Mouse (Mus musculus) megakaryocyte, embryonic 14.5 days (primary cell): ENCODE data around the gene Mxra7. TPM values are rescaled to one million over a fixed set of nuclear protein-coding genes. Genes with fewer than 3 reads are reported as not detected.
A peak's percentile ranks its signal among the peaks of the same experiment; 100 is the strongest.

Experiments
- H3K27me3 ChIP-seq: replicated peaks from 2 replicates; pipeline ENCODE3; 2012; ENCODE audit warnings: inconsistent platforms
- H3K36me3 ChIP-seq: replicated peaks from 2 replicates; pipeline ENCODE3; 2012; ENCODE audit warnings: low read length, inconsistent platforms, mixed read lengths
- H3K4me1 ChIP-seq: 2 replicates; pipeline ENCODE4 v1.6.1; 2012; ENCODE audit warnings: inconsistent platforms
- H3K4me3 ChIP-seq: replicated peaks from 2 replicates; pipeline ENCODE3; 2012; ENCODE audit warnings: moderate library complexity, mild to moderate bottlenecking, inconsistent platforms
- H3K9me3 ChIP-seq: 2 replicates; pipeline ENCODE4 v1.6.1; 2012; ENCODE audit warnings: inconsistent platforms
- FLI1 ChIP-seq: IDR thresholded peaks from 2 replicates; pipeline ENCODE4 v1.6.1; 2012; ENCODE audit warnings: low read length, inconsistent platforms, mixed read lengths
- GATA1 ChIP-seq: IDR thresholded peaks from 3 replicates; pipeline ENCODE4 v1.6.1; 2012; ENCODE audit warnings: mixed read lengths, low read length, inconsistent platforms, borderline replicate concordance
- polyA plus RNA-seq: library from polyadenylated mRNA; stranded (reverse); fragments of >175 nt; gene quantifications from 2 replicates; pipeline ENCODE4 v1.2.3, GENCODE M21; 2012; ENCODE audit warnings: low replicate concordance; ENCODE audit not compliant: insufficient read depth

Mxra7 gene
- polyA plus RNA-seq, 1 experiment, result not detected

DNA sequence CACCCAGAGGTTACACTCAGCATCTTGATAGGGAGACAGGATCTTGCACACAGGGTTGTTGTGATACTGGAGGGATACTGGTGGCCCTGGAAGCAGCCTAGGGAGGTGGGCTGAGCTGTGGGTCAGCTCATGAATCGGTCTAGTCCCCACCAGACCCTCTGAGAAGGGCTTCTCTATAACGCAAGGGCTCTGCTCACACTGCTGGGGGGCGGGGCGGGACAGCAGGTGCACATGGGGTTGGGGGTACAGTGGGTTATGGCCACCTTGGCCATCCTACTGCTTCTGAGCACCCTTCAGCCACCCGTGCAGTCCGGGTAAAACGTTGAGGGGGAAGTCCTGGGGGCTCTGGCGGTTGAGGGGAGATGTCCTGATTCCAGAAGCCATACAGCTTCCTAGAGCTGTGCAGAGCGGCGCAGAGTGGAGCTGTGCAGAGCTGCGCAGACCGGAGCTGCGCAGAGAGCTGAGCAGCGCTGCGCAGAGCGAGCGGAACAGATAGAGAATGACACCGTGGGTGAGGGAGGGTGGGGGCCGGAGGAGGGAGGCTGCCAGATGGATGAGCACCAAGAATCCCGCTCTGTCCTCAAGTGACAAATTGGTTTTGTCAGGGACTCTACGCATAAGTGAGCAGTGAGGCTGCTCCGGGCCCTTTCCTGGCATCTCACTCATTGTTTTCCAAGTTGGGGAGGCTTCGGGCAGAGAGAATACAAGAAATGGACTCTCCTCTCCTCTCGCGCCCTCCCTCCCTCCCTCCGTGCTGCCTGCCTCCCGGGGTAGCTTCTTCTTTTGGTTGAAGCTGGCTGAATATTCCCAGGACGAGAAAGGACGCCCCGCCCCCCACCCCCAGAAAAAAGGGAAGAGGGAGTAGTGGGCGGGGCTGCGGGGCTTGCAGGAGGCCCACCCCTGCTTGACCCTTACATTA lies 16.6 kb downstream of the Mxra7 start:
- no peaks in the 10 kb centered on the region for H3K9me3 ChIP-seq
- peaks cover 27% of the 10 kb centered on the region for H3K4me1 ChIP-seq
- peak overlapping the region; percentile 86 for H3K4me3 ChIP-seq
- no peaks in the 10 kb centered on the region for H3K36me3 ChIP-seq
- TF ChIP-seq FLI1, result no peak
- no peak for TF ChIP-seq GATA1
- H3K27me3 ChIP-seq, result peaks cover 71% of the 10 kb centered on the region

DNA sequence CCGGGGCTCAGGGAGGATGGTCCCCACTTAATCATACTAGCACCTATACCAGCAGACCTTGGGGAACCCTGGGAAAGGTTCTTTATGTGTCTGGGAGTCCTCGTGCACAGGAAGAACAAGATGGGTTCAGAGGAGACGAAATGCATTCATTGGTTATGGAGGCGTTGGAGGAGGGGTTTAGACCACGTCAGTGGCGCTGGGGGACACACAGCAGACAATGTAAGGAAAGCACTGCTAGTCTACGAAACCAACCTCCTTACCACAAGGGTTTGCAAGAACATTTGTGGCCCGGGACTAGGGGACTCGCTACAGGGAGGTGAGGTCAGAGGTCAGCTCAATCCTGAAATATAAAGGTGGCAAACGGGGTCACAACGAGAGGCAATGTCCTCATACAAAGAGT lies 17.3 kb downstream of the Mxra7 start:
- Histone ChIP-seq H3K9me3 (no peaks in the 10 kb centered on the region), H3K4me1 (peaks cover 27% of the 10 kb centered on the region), H3K36me3 (no peaks in the 10 kb centered on the region), H3K4me3 (no peak overlapping the region), H3K27me3 (peaks cover 68% of the 10 kb centered on the region)
- TF ChIP-seq GATA1, result no peak
- TF ChIP-seq FLI1, result no peak

DNA sequence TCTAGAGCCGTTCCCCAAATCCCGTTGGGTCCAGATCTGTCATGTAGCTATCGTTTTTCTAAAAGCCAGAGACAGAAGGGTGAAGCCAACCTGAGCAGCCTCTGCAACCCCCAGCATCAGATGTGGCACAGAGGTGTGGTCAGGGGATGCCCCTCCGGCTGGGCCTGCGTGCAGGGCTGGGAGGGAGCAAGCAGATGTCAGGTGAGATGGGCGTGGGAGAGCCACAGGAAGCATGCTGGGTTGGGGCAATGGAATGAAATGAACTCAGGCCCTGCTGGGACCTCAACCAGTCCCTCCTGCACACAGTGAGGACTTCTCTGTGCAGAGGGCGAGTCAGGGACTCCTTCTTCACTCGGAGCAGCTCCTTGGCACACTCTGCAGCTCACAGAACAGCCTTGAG lies 18.3 kb downstream of the Mxra7 start:
- peaks cover 69% of the 10 kb centered on the region for H3K27me3 ChIP-seq

DNA sequence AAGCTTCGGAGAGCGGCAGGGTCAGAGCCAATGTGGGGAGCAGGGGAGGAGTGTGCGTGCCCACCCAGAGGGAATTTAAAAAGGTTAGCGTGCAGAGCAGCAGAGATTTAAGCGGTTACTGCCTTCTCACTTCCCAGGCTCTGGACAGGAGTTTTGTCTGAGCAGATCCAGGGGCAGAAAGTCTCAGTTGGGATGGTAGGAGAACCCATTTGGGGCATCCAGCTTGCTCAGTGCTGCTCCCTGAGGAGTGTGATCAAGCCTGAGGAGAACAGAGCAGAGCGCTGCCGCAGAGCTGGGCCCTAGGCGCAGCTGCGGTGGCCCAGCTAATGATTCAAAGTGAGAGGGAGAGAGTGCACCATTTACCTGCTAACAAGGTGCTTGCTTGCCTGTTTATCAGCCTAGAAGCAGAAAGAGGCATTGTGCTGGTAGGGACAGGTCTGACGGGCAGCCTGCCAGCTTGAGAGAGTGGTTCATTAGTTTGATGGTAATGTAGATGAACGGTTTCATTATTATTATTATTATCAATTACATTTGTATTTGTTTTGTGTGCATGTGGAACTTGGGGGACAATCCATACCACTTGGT lies 18.9 kb downstream of the Mxra7 start:
- peaks cover 67% of the 10 kb centered on the region for H3K27me3 ChIP-seq
- H3K4me3 ChIP-seq, result no peak overlapping the region
- H3K4me1 ChIP-seq, result peaks cover 29% of the 10 kb centered on the region
- H3K36me3 ChIP-seq, result no peaks in the 10 kb centered on the region
- TF ChIP-seq GATA1, result no peak
- no peak for TF ChIP-seq FLI1
- no peaks in the 10 kb centered on the region for H3K9me3 ChIP-seq

More for the DNA sequence above, 18.3 kb downstream of the Mxra7 start:
- H3K4me1 ChIP-seq, result peaks cover 29% of the 10 kb centered on the region
- no peaks in the 10 kb centered on the region for H3K9me3 ChIP-seq
- H3K4me3 ChIP-seq, result no peak overlapping the region
- H3K36me3 ChIP-seq, result no peaks in the 10 kb centered on the region
- TF ChIP-seq GATA1 (no peak), FLI1 (no peak)

DNA sequence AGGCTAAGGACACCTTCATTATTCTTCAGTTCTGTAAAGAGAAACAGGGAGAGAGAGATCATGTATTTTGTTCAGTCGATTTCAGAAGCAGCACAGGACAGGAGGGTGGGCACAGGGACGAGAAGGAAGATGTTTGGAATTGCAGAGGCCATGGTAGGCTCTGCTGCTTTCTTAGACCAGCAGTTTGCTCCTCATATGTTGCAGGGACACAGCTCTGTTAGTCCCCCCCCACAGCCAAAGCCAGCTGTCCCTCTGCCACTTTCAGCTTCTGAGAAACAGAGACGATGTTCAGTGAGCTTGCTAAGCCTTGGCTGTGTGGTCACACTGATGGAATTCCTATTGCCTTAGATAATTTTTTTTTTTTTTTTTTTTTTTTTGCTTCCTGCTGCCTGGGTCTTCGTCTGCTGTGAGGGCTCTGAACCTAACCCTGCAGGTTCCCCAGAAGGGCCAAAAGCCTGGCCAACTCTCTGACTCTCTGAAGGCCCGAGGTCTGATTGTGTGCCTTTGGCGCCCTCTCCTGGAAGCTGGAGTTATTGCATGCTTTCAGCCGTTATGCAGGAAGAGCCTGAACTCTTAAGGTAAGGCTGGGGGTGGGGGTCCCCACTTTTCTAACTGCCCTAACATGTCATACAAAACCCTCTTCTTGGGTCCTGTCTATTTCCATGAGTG lies 19.8 kb downstream of the Mxra7 start:
- peaks cover 62% of the 10 kb centered on the region for H3K27me3 ChIP-seq
- H3K4me1 ChIP-seq, result peaks cover 29% of the 10 kb centered on the region
- H3K36me3 ChIP-seq, result no peaks in the 10 kb centered on the region
- no peak overlapping the region for H3K4me3 ChIP-seq
- H3K9me3 ChIP-seq, result no peaks in the 10 kb centered on the region
- no peak for TF ChIP-seq GATA1
- no peak for TF ChIP-seq FLI1

DNA sequence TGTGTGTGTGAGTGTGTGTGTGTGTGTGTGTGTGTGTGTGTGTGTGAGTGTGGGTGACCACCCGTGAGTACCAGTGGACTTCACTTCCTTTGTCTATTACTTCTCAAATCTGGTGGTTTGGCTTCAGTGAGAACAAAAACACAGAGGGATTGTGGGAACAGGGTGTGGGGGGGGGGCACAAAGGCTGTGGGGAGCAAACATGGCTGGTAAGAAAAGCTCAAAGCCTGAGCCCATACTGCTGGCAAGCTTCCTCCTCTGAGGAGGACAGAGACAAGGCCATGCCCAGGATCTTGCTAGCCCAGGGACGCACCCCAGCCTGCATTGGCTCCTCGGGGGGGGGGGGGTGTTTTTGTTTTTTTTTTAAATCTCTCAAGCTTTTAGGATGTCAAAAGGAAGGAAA lies 20.3 kb downstream of the Mxra7 start:
- Histone ChIP-seq H3K36me3 (no peaks in the 10 kb centered on the region), H3K4me3 (no peak overlapping the region), H3K9me3 (no peaks in the 10 kb centered on the region), H3K27me3 (peaks cover 61% of the 10 kb centered on the region), H3K4me1 (peaks cover 25% of the 10 kb centered on the region)
- TF ChIP-seq GATA1, result no peak
- TF ChIP-seq FLI1, result no peak

DNA sequence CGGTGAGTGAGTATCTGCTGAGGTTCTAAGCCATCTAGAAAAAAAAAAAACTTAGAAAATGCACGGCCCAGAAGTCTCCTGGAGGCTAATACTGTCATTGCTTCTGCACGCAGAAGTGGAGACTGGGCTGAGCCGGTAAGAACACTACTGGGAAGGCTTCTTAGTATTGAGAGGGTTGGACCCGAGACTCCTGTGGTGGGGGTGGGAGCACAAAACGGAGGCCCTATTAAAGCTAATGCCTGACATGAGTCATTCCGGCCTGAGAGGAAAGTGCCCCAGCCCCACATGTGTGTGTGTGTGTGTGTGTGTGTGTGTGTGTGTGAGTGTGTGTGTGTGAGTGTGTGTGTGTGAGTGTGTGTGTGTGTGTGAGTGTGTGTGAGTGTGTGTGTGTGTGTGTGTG lies 20.7 kb downstream of the Mxra7 start:
- no peak overlapping the region for H3K4me3 ChIP-seq
- H3K27me3 ChIP-seq, result peaks cover 62% of the 10 kb centered on the region
- H3K4me1 ChIP-seq, result peaks cover 25% of the 10 kb centered on the region
- H3K36me3 ChIP-seq, result no peaks in the 10 kb centered on the region
- H3K9me3 ChIP-seq, result no peaks in the 10 kb centered on the region
- no peak for TF ChIP-seq FLI1
- TF ChIP-seq GATA1, result no peak

DNA sequence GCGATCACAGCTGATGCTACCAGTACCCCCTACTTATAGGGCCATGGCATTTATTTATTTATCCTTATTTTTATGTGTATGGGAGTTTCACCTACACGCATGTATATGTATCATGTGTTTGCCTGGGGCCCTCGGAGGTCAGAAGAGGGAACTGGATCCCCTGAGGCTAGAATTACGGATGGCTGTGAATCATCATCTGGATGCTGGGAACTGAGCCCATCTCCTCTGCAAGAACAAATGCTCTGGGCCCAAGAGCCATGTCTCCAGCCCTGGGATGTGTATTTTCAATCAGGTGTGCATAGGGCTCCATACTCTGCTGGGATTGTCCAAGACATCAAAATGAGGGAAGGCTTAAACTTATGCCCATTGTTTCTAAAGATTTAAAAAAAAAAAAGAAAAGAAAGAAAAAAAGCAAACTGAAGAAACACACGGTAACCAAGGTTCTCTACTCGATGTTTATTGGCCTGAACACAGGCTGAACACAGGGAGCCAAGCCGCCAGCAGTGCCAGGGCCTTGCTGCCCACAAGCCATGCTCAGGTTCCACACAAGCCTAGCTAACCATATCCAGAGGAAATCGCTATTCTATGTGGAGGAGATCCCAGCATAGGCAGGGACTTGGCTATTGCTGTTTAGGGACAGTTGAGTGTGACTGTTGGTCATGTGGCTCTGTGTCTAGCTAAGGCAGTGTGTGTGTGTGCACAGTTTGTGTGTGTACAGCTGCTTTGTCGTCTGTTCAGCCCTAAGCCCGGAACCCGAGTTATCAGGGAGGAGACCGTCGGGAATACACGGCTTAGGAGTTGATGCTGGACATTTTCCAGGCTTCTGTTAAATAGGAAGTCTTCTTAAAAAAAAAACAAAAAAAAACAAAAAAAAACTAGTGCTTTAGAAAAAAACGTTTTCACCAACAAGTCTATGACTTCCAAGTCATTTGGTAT lies 21.4 kb downstream of the Mxra7 start:
- Histone ChIP-seq H3K4me1 (peaks cover 24% of the 10 kb centered on the region), H3K36me3 (no peaks in the 10 kb centered on the region), H3K27me3 (peaks cover 58% of the 10 kb centered on the region), H3K4me3 (no peak overlapping the region), H3K9me3 (no peaks in the 10 kb centered on the region)
- TF ChIP-seq GATA1 (no peak), FLI1 (no peak)

DNA sequence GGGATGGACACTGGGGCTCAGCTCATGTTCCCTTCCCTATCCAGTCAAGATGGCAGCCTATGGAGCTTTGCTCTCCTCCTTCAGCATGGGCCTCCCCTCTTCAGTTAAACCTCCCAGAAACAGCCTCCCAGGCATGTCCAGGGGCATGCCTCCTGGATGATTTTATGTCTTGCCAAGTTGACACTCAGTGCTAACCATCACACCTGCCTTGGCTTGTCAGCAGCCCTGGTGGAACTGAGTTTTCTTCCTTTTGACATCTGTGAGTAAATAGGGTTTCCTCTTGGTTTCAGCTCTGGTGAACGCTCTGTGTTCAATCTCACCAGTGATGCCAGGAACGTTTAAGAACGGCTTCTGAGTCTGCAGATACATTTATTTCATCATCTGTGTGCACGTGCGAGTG lies 25.1 kb downstream of the Mxra7 start:
- H3K4me1 ChIP-seq, result peaks cover 15% of the 10 kb centered on the region
- peaks cover 39% of the 10 kb centered on the region for H3K27me3 ChIP-seq
- no peak overlapping the region for H3K4me3 ChIP-seq
- H3K9me3 ChIP-seq, result no peaks in the 10 kb centered on the region
- TF ChIP-seq GATA1 (no peak), FLI1 (no peak)
- H3K36me3 ChIP-seq, result no peaks in the 10 kb centered on the region
